Mouse (Mus musculus) neural tube, embryonic 11.5 days (tissue): ENCODE data around the gene Ndufs6. TPM values are rescaled to one million over a fixed set of nuclear protein-coding genes. Genes with fewer than 3 reads are reported as not detected.

Source experiments
- ATAC-seq: fragments of 200-750 bp; cut with Nextera tagmentation; 2 replicates; pipeline ENCODE4 v1.8.0; 2017; ENCODE audit warnings: moderate number of reproducible peaks, mild to moderate bottlenecking, moderate TSS enrichment, moderate library complexity; ENCODE audit not compliant: insufficient read depth, low FRiP score, low TSS enrichment
- DNase-seq: peaks from one replicate; pipeline ENCODE4 v3.0.0-alpha.2; 2015; ENCODE audit warnings: low spot score
- H3K27ac ChIP-seq: fragments of 300-500 bp; sonication (generic); 2 replicates; pipeline ENCODE4 v1.5.1; 2014; ENCODE audit warnings: low read depth, mild to moderate bottlenecking, low read length
- H3K27me3 ChIP-seq: fragments of 300-500 bp; sonication (generic); 2 replicates; pipeline ENCODE4 v1.6.1; 2014; ENCODE audit warnings: mild to moderate bottlenecking, low read length, mixed read lengths; ENCODE audit not compliant: control insufficient read depth, insufficient read depth
- H3K36me3 ChIP-seq: fragments of 300-500 bp; sonication (generic); 2 replicates; pipeline ENCODE4 v1.6.1; 2014; ENCODE audit warnings: mild to moderate bottlenecking, low read length, moderate library complexity, mixed read lengths; ENCODE audit not compliant: control insufficient read depth, insufficient read depth
- H3K4me1 ChIP-seq: fragments of 300-500 bp; sonication (generic); 2 replicates; pipeline ENCODE4 v1.6.1; 2014; ENCODE audit warnings: low read length, mixed read lengths; ENCODE audit not compliant: control insufficient read depth, insufficient read depth
- H3K4me2 ChIP-seq: fragments of 300-500 bp; sonication (generic); 2 replicates; pipeline ENCODE4 v1.6.1; 2014; ENCODE audit warnings: low read depth, mild to moderate bottlenecking, moderate library complexity
- H3K4me3 ChIP-seq: fragments of 300-500 bp; sonication (generic); 2 replicates; pipeline ENCODE4 v1.5.1; 2014; ENCODE audit warnings: low read depth, low read length
- H3K9ac ChIP-seq: fragments of 300-500 bp; sonication (generic); 2 replicates; pipeline ENCODE4 v1.6.1; 2014; ENCODE audit warnings: mild to moderate bottlenecking, low read length
- H3K9me3 ChIP-seq: fragments of 300-500 bp; sonication (generic); 2 replicates; pipeline ENCODE4 v1.6.1; 2016; ENCODE audit warnings: low read length; ENCODE audit not compliant: control insufficient read depth
- WGBS: fragments of 180-500 bp; shearing (Covaris S2); extraction: QIAGEN DNeasy Blood & Tissue Kit; methylation state at CpG from one replicate; pipeline ENCODE4 v1.1.7; 2014; 5-methylcytosine and 5-hydroxymethylcytosine counted together
- polyA plus RNA-seq: library from polyadenylated mRNA; unstranded; fragments of >200 nt; fragmentation: Nextera tagmentation; extraction: Ambion mirVana; gene quantifications from 2 replicates; pipeline ENCODE4 v1.2.1, GENCODE M21; 2014

The Ndufs6 gene
- polyA plus RNA-seq, 1 experiment from 2014 or later, result 304 TPM

DNA sequence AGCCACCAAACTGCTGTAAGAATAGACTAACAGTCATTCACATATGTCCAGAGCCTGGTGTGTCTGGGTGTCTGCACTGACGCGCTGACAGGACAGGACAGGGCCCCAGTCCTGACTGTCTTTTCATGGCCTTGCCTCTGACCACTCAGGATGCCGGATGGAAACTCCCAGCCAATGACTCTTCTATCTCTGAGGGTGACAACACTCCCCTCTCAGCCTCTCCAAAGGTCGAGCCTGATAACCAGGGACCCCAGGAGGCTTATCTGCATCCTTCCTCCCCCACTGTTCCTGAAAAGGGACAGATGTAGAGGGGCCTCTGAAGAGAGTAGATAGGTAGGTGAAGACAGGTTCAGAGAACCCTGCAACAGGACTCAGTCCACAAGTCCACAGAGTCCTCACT lies 29.6 kb downstream of the Ndufs6 start:
- H3K9ac ChIP-seq, result no peak overlapping the region
- no peak overlapping the region for H3K4me3 ChIP-seq
- whole genome bisulfite sequencing, result 73% methylated on average over 4 of the region's 4 CpGs
- no peak overlapping the region for H3K27ac ChIP-seq
- H3K27me3 ChIP-seq, result no peaks in the 10 kb centered on the region
- no peak overlapping the region for H3K4me2 ChIP-seq
- H3K36me3 ChIP-seq, result no peaks in the 10 kb centered on the region
- ATAC-seq, result no peak
- H3K9me3 ChIP-seq, result no peaks in the 10 kb centered on the region
- H3K4me1 ChIP-seq, result no peaks in the 10 kb centered on the region
- DNase-seq, result no peak

DNA sequence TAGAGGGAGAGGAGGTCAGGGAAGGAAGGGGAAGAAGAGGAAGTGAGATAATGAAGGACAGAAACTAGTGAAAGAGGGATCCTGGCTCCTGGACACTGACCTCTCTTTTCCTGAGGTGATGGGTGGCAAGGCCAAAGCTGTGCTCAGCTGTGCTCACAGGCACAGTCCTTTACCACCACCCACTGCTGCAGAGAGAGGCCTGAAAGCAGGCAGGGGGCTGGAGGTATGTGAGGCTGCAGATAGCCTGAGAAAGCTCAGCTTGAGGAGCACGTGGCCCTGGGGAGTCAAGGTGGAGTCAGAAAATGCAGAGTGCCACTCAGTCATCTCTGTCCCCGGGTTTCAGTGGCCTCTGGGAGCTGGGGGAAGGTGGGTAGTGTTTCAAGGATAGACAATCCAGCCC lies 37.2 kb downstream of the Ndufs6 start:
- ATAC-seq (no peak), DNase-seq (no peak)
- Histone ChIP-seq H3K4me1 (no peaks in the 10 kb centered on the region), H3K9ac (no peak overlapping the region), H3K27ac (no peak overlapping the region), H3K36me3 (no peaks in the 10 kb centered on the region), H3K4me2 (no peak overlapping the region), H3K27me3 (no peaks in the 10 kb centered on the region), H3K4me3 (no peak overlapping the region), H3K9me3 (no peaks in the 10 kb centered on the region)
- WGBS, result 45% methylated on average over 2 of the region's 2 CpGs

DNA sequence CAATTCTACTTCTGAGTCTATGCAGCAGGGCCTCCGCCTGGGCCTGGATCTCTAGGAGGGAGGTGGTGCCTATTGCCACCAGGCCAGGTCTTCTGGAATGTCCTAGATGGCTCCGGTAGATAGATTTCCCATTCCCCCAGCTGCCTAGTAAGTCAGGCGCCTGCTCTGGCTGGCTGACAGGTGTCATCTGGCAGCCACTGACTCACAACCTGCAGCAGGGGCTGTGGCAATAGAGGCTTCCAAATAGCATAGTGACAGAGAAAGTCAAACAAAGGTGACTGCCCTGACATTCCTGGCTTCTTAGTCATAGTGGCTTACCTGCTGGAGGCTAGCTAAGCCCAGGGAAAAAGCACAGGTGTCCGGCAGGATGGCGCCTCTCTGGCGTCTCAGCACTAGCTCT lies 38.1 kb downstream of the Ndufs6 start:
- DNase-seq, result no peak
- Histone ChIP-seq H3K4me2 (no peak overlapping the region), H3K9me3 (no peaks in the 10 kb centered on the region), H3K27ac (no peak overlapping the region), H3K27me3 (no peaks in the 10 kb centered on the region), H3K4me1 (no peaks in the 10 kb centered on the region), H3K36me3 (no peaks in the 10 kb centered on the region), H3K4me3 (no peak overlapping the region), H3K9ac (no peak overlapping the region)
- 89% methylated on average over 6 of the region's 6 CpGs for WGBS
- no peak for ATAC-seq

DNA sequence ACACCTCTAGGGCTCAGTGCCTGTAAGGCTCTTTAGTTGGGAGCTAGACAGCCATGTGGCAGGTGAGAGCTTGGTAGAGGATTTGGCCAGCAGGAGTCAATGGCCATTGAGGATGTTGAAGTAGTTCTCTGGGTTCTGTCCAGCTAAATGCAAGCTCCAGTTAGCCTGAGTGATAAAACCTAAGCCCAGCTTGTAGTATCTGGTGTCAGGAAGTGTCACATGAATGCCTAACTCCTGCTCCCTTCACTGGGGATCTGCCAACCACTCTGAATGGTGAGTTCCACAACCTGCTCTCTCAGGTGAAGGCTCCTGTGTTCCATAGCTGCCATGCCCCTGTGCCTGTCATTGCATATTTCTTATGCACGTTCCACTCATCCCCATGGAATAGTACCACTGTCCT lies 44.8 kb downstream of the Ndufs6 start:
- H3K4me3 ChIP-seq, result no peak overlapping the region
- no peaks in the 10 kb centered on the region for H3K36me3 ChIP-seq
- 0 out of 2 replicates have a peak, but pooled peaks cover 3% of the 10 kb centered on the region for H3K27me3 ChIP-seq
- no peak overlapping the region for H3K4me2 ChIP-seq
- no peaks in the 10 kb centered on the region for H3K4me1 ChIP-seq
- DNase-seq (no peak), ATAC-seq (no peak)
- no peak overlapping the region for H3K9ac ChIP-seq
- WGBS, result 91% methylated on average over 1 of the region's 1 CpGs
- no peak overlapping the region for H3K27ac ChIP-seq
- no peaks in the 10 kb centered on the region for H3K9me3 ChIP-seq

DNA sequence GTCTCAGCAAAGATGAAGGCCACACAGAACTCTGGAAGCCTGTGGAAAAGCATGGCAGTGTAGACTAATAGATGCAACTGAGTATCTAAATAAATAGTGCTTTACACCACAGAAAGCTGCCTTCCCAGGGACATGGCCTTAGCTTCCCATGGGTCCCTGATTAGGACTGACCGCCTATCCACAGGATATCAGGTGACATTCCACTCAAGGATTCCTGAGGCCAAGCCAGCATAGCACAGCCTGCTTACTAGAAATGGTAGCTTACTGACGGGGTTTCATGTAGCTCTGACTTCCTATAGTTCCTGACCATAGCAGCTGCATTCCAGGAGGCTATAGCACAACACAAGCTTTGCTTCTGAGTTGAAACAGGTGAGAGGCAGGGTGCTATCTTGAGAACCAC lies 45.9 kb downstream of the Ndufs6 start:
- H3K4me1 ChIP-seq, result no peaks in the 10 kb centered on the region
- ATAC-seq (no peak), DNase-seq (no peak)
- 0 out of 2 replicates have a peak, but pooled peaks cover 3% of the 10 kb centered on the region for H3K27me3 ChIP-seq
- WGBS, result 84% methylated on average over 2 of the region's 2 CpGs
- no peak overlapping the region for H3K27ac ChIP-seq
- H3K9ac ChIP-seq, result no peak overlapping the region
- no peaks in the 10 kb centered on the region for H3K36me3 ChIP-seq
- H3K4me2 ChIP-seq, result no peak overlapping the region
- no peaks in the 10 kb centered on the region for H3K9me3 ChIP-seq
- no peak overlapping the region for H3K4me3 ChIP-seq

DNA sequence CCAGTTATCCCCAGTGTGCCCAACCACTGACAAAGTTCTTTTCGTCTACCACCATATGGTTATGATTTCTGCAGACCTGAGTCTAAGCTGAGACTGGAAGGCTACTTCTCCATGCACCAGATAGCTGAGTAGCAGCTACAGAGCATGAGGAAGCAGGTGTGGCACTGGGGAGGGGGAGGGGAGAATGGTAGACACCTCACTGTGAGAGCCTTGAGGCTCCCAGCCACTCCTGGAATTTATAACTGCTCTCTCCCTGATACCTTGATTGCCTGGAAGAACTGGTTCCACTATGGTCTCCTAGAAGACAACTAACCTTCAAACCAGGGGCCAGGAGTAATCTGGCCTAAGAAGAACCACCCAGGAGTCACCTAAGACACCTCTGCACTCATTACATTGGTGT lies 49.1 kb downstream of the Ndufs6 start:
- Histone ChIP-seq H3K27ac (no peak overlapping the region), H3K4me3 (no peak overlapping the region), H3K36me3 (no peaks in the 10 kb centered on the region), H3K27me3 (peaks cover 5% of the 10 kb centered on the region), H3K9ac (no peak overlapping the region), H3K9me3 (no peaks in the 10 kb centered on the region), H3K4me1 (no peaks in the 10 kb centered on the region), H3K4me2 (no peak overlapping the region)
- ATAC-seq (no peak), DNase-seq (no peak)
- WGBS, result 81% methylated on average over 1 of the region's 1 CpGs

DNA sequence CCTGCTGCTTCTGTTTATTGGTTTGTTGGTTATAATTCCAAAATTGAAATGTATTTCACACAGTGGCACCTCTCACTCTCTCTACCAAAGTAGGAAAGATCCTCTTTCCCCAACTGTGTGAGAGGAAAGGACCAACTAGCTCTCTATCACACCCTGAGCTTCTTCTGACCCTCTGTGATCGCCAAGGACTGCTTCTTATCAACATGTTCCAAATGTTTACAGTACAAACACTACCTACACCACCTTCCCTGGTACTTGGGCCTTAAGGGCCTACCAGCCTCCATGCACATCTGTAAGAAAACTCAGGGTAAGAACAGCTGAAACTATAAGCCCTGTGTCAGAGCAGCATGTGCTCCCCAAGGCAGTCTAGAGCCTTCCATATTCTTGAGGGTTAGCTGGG lies 50.5 kb downstream of the Ndufs6 start:
- peaks cover 16% of the 10 kb centered on the region for H3K27me3 ChIP-seq
- no peak overlapping the region for H3K9ac ChIP-seq
- WGBS, result 69% methylated on average over 1 of the region's 1 CpGs
- no peak overlapping the region for H3K27ac ChIP-seq
- no peaks in the 10 kb centered on the region for H3K9me3 ChIP-seq
- H3K4me3 ChIP-seq, result no peak overlapping the region
- no peak overlapping the region for H3K4me2 ChIP-seq
- H3K36me3 ChIP-seq, result no peaks in the 10 kb centered on the region
- DNase-seq (no peak), ATAC-seq (no peak)
- no peaks in the 10 kb centered on the region for H3K4me1 ChIP-seq

DNA sequence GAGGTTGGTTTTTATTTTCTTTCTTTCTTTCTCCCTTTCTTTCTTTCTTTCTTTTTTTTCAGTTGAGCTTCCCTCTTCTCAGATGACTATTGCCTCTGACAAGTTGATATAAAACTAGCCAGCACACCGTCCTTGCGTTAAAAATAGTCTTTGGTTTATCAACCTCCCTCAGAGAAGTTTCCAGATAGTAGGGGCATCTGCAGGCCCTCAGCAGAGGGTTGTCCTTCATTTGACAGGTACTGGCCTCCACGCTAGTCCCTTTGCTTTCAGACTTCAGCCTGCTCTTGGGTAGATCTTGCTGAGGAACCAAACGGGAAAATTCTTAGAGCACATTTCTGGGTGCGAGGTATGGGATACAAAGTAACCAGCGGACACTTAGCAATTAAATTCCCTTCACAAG lies 51.0 kb downstream of the Ndufs6 start:
- Histone ChIP-seq H3K4me3 (no peak overlapping the region), H3K36me3 (no peaks in the 10 kb centered on the region), H3K4me2 (no peak overlapping the region), H3K9ac (no peak overlapping the region), H3K4me1 (no peaks in the 10 kb centered on the region), H3K27me3 (peaks cover 20% of the 10 kb centered on the region), H3K27ac (no peak overlapping the region), H3K9me3 (no peaks in the 10 kb centered on the region)
- no peak for ATAC-seq
- no peak for DNase-seq
- 89% methylated on average over 6 of the region's 6 CpGs for WGBS

DNA sequence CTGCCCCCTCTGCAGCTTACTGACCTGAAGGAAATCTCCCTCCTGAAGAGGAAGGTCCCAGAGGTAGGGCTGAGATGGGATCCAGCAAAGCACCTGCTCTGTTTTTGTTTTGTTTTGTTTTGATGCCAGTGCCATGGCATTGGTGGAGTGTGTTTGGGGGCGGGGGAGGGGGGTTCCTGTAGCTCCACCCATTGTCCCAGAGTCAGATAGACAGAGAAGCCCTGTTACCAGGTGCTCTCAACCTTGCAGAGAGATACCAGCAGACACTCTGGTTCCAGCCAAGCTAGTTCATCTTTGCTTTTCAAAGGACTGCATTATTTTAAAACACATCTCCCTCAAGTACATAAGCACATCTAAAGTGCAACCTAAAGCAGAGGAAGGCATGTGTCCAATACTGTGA lies 54.8 kb downstream of the Ndufs6 start:
- H3K9me3 ChIP-seq, result no peaks in the 10 kb centered on the region
- H3K4me3 ChIP-seq, result no peak overlapping the region
- H3K4me1 ChIP-seq, result peaks cover 6% of the 10 kb centered on the region; the same call in 1 of the 2 replicates
- no peak overlapping the region for H3K27ac ChIP-seq
- peaks cover 58% of the 10 kb centered on the region for H3K27me3 ChIP-seq
- H3K9ac ChIP-seq, result no peak overlapping the region
- DNase-seq (no peak), ATAC-seq (no peak)
- no peaks in the 10 kb centered on the region for H3K36me3 ChIP-seq
- 64% methylated on average over 1 of the region's 1 CpGs for WGBS
- H3K4me2 ChIP-seq, result no peak overlapping the region
